Mouse (Mus musculus) forebrain, embryonic 15.5 days (tissue): ENCODE measurements around the gene Abhd6. TPM values are rescaled to one million over a fixed set of nuclear protein-coding genes. Genes with fewer than 3 reads are reported as not detected.
A peak's percentile ranks its signal among the peaks of the same experiment; 100 is the strongest.

Experiments used
- ATAC-seq: fragments of 200-750 bp; cut with Nextera tagmentation; replicated peaks from 2 replicates; pipeline ENCODE4 v1.8.0; 2017; ENCODE audit warnings: mild to moderate bottlenecking, moderate TSS enrichment, moderate library complexity
- H3K27ac ChIP-seq: fragments of 300-500 bp; sonication (generic); replicated peaks from 2 replicates; pipeline ENCODE4 v1.5.1; 2015; ENCODE audit warnings: mild to moderate bottlenecking, inconsistent platforms
- H3K27me3 ChIP-seq: fragments of 300-500 bp; sonication (generic); 2 replicates; pipeline ENCODE4 v1.6.1; 2015; ENCODE audit warnings: inconsistent platforms
- H3K36me3 ChIP-seq: fragments of 300-500 bp; sonication (generic); 2 replicates; pipeline ENCODE4 v1.6.1; 2015; ENCODE audit warnings: mild to moderate bottlenecking, inconsistent platforms
- H3K4me1 ChIP-seq: fragments of 300-500 bp; sonication (generic); 2 replicates; pipeline ENCODE4 v1.6.1; 2015; ENCODE audit warnings: inconsistent platforms
- H3K4me2 ChIP-seq: fragments of 300-500 bp; sonication (generic); replicated peaks from 2 replicates; pipeline ENCODE4 v1.6.1; 2015; ENCODE audit warnings: mild to moderate bottlenecking, inconsistent platforms
- H3K4me3 ChIP-seq: fragments of 300-500 bp; sonication (generic); 2 replicates; pipeline ENCODE4 v1.5.1; 2015; ENCODE audit warnings: mild to moderate bottlenecking, inconsistent platforms
- H3K9ac ChIP-seq: fragments of 300-500 bp; sonication (generic); replicated peaks from 2 replicates; pipeline ENCODE4 v1.6.1; 2015; ENCODE audit warnings: mild to moderate bottlenecking, inconsistent platforms
- H3K9me3 ChIP-seq: fragments of 300-500 bp; sonication (generic); 2 replicates; pipeline ENCODE4 v1.6.1; 2016; ENCODE audit warnings: inconsistent platforms
- WGBS: fragments of 180-500 bp; shearing (Covaris S2); methylation state at CpG from one replicate; pipeline ENCODE4 v1.1.7; 2015; ENCODE audit warnings: mixed read lengths; 5-methylcytosine and 5-hydroxymethylcytosine counted together
- polyA plus RNA-seq: library from polyadenylated mRNA; unstranded; fragments of >200 nt; fragmentation: Nextera tagmentation; extraction: Ambion mirVana; gene quantifications from 2 replicates; pipeline ENCODE4 v1.2.1, GENCODE M21; 2015

The Abhd6 gene
- polyA plus RNA-seq, 1 experiment from 2014 or later: 33.0 TPM

- Histone ChIP-seq H3K4me3 (no peak overlapping the region), H3K9me3 (no peaks in the 10 kb centered on the region), H3K4me2 (no peak overlapping the region), H3K9ac (no peak overlapping the region), H3K4me1 (no peaks in the 10 kb centered on the region), H3K27ac (no peak overlapping the region), H3K27me3 (no peaks in the 10 kb centered on the region), H3K36me3 (peaks cover 13% of the 10 kb centered on the region; the same call in 1 of the 2 replicates)
- ATAC-seq: no peak
- 96% methylated on average over 7 of the region's 7 CpGs for WGBS
Measured at GRCm38 (mm10) chr14:8052661-8053060, 50.0 kb downstream of the Abhd6 start.

- H3K27ac ChIP-seq: no peak overlapping the region
- no peak for ATAC-seq
- H3K4me1 ChIP-seq: no peaks in the 10 kb centered on the region
- peaks cover 9% of the 10 kb centered on the region; the same call in 1 of the 2 replicates for H3K36me3 ChIP-seq
- WGBS: 27% methylated on average over 17 of the region's 17 CpGs
- no peak overlapping the region for H3K4me2 ChIP-seq
- no peaks in the 10 kb centered on the region for H3K27me3 ChIP-seq
- H3K4me3 ChIP-seq: no peak overlapping the region
- H3K9me3 ChIP-seq: no peaks in the 10 kb centered on the region
- H3K9ac ChIP-seq: no peak overlapping the region
Measured at GRCm38 (mm10) chr14:8054310-8055102, 51.8 kb downstream of the Abhd6 start.

GRCm38 (mm10) chr14:8056076-8056475 is 53.4 kb downstream of the Abhd6 start:
- no peak overlapping the region for H3K4me2 ChIP-seq
- no peak overlapping the region for H3K4me3 ChIP-seq
- peaks cover 1% of the 10 kb centered on the region; the same call in 1 of the 2 replicates for H3K36me3 ChIP-seq
- H3K27ac ChIP-seq: no peak overlapping the region
- ATAC-seq: no peak
- H3K27me3 ChIP-seq: no peaks in the 10 kb centered on the region
- H3K9ac ChIP-seq: no peak overlapping the region
- H3K9me3 ChIP-seq: no peaks in the 10 kb centered on the region
- WGBS: 91% methylated on average over 5 of the region's 5 CpGs
- no peaks in the 10 kb centered on the region for H3K4me1 ChIP-seq

- no peak overlapping the region for H3K9ac ChIP-seq
- no peak overlapping the region for H3K4me2 ChIP-seq
- no peaks in the 10 kb centered on the region; the same call in 1 of the 2 replicates for H3K36me3 ChIP-seq
- no peaks in the 10 kb centered on the region for H3K4me1 ChIP-seq
- no peak for ATAC-seq
- no peak overlapping the region for H3K4me3 ChIP-seq
- no peaks in the 10 kb centered on the region for H3K9me3 ChIP-seq
- H3K27ac ChIP-seq: no peak overlapping the region
- WGBS: 94% methylated on average over 7 of the region's 7 CpGs
- no peaks in the 10 kb centered on the region for H3K27me3 ChIP-seq
Measured at GRCm38 (mm10) chr14:8059938-8060337, 57.2 kb downstream of the Abhd6 start.

GRCm38 (mm10) chr14:8062076-8062475 is 59.4 kb downstream of the Abhd6 start:
- ATAC-seq: no peak
- Histone ChIP-seq H3K4me1 (no peaks in the 10 kb centered on the region), H3K27ac (peak overlapping the region; percentile 31; the same call in 1 of the 2 replicates), H3K9me3 (no peaks in the 10 kb centered on the region), H3K36me3 (no peaks in the 10 kb centered on the region), H3K4me3 (no peak overlapping the region), H3K4me2 (no peak overlapping the region), H3K27me3 (no peaks in the 10 kb centered on the region), H3K9ac (no peak overlapping the region)
- WGBS: 38% methylated on average over 3 of the region's 3 CpGs

- H3K36me3 ChIP-seq: no peaks in the 10 kb centered on the region
- peak overlapping the region; percentile 31; the same call in 1 of the 2 replicates for H3K27ac ChIP-seq
- WGBS: 23% methylated on average over 3 of the region's 3 CpGs
Measured at GRCm38 (mm10) chr14:8062537-8063301, 60.0 kb downstream of the Abhd6 start.

GRCm38 (mm10) chr14:8063835-8064785 is 61.4 kb downstream of the Abhd6 start:
- no peak overlapping the region for H3K9ac ChIP-seq
- H3K27ac ChIP-seq: no peak overlapping the region
- no peaks in the 10 kb centered on the region for H3K36me3 ChIP-seq
- no peak overlapping the region for H3K4me2 ChIP-seq
- H3K27me3 ChIP-seq: no peaks in the 10 kb centered on the region
- no peak overlapping the region for H3K4me3 ChIP-seq
- ATAC-seq: no peak
- no peaks in the 10 kb centered on the region for H3K9me3 ChIP-seq
- H3K4me1 ChIP-seq: no peaks in the 10 kb centered on the region
- 94% methylated on average over 8 of the region's 8 CpGs for WGBS

More at GRCm38 (mm10) chr14:8062537-8063301, 60.0 kb downstream of the Abhd6 start:
- Histone ChIP-seq H3K4me3 (no peak overlapping the region), H3K9ac (no peak overlapping the region), H3K9me3 (no peaks in the 10 kb centered on the region), H3K4me2 (no peak overlapping the region), H3K4me1 (no peaks in the 10 kb centered on the region), H3K27me3 (no peaks in the 10 kb centered on the region)
- peak; percentile 51; the same call in 1 of the 2 replicates for ATAC-seq

- WGBS: under 1% methylated on average over 47 of the region's 47 CpGs
- ATAC-seq: peak; percentile 96
- Histone ChIP-seq H3K27me3 (no peaks in the 10 kb centered on the region), H3K36me3 (peaks cover 13% of the 10 kb centered on the region), H3K4me2 (peak within 1 kb of the TSS; percentile 83), H3K9ac (peak within 1 kb of the TSS; percentile 64), H3K9me3 (no peaks in the 10 kb centered on the region), H3K4me1 (peaks cover 18% of the 10 kb centered on the region), H3K4me3 (peak within 1 kb of the TSS; percentile 70), H3K27ac (peak within 1 kb of the TSS; percentile 91)
Measured at GRCm38 (mm10) chr14:8080165-8080679, 77.5 kb downstream of the Abhd6 start, which contains the start of gene Rpp14. Rpp14 (plus strand) TSS chr14:8080367.

GRCm38 (mm10) chr14:8080718-8081117 is 78.0 kb downstream of the Abhd6 start:
- ATAC-seq: peak; percentile 51
- Histone ChIP-seq H3K9me3 (no peaks in the 10 kb centered on the region), H3K4me1 (peaks cover 18% of the 10 kb centered on the region), H3K4me2 (peak overlapping the region; percentile 83), H3K36me3 (peaks cover 18% of the 10 kb centered on the region), H3K9ac (peak overlapping the region; percentile 64), H3K27me3 (no peaks in the 10 kb centered on the region), H3K27ac (peak overlapping the region; percentile 91), H3K4me3 (peak overlapping the region; percentile 70)
- 4% methylated on average over 11 of the region's 11 CpGs for WGBS

GRCm38 (mm10) chr14:8082949-8083348 is 80.2 kb downstream of the Abhd6 start:
- ATAC-seq: no peak
- H3K27me3 ChIP-seq: no peaks in the 10 kb centered on the region
- no peak overlapping the region for H3K4me3 ChIP-seq
- 84% methylated on average over 1 of the region's 1 CpGs for WGBS
- H3K4me2 ChIP-seq: no peak overlapping the region
- H3K4me1 ChIP-seq: peaks cover 18% of the 10 kb centered on the region
- no peak overlapping the region for H3K9ac ChIP-seq
- H3K9me3 ChIP-seq: no peaks in the 10 kb centered on the region
- H3K27ac ChIP-seq: no peak overlapping the region
- peaks cover 39% of the 10 kb centered on the region for H3K36me3 ChIP-seq

- no peak overlapping the region for H3K4me2 ChIP-seq
- H3K4me3 ChIP-seq: no peak overlapping the region
- no peaks in the 10 kb centered on the region for H3K9me3 ChIP-seq
- WGBS: 96% methylated on average over 2 of the region's 2 CpGs
- peaks cover 69% of the 10 kb centered on the region for H3K36me3 ChIP-seq
- no peak for ATAC-seq
- H3K4me1 ChIP-seq: peaks cover 6% of the 10 kb centered on the region
- H3K9ac ChIP-seq: no peak overlapping the region
- H3K27ac ChIP-seq: no peak overlapping the region
- H3K27me3 ChIP-seq: no peaks in the 10 kb centered on the region
Measured at GRCm38 (mm10) chr14:8089016-8089415, 86.3 kb downstream of the Abhd6 start.
